ENCODE assay signal across 13 mouse cellular contexts in the genomic region with DNA sequence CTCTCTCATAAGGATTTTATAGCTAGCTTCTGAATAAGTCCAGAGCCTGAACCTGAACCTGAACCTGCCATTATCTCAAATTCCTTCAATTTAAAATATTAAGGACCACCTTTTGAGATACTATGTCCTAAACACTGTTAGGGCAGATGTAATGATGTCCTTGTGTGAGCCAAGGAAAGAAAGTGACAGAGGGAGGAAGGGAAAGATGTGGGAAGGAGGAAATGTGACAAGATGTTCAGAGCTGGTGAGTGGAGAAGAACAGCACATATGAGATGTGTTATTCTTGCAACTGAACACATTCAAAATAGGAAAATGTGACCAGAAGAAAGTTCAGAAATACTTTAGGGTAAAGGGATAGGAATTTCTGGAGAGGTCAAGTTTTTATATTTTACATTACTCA.
"Had no signal": no experiment of that assay in that cellular context is flagged by ENCODE, and none has a peak within 500 bp of the region (broad histone marks: within the 10 kb centered on the region; RNA-seq: fewer than 3 reads in every experiment).

No protein-coding gene starts in this region.

- DNase-seq: kidney, adult 18-20 months; kidney, adult 9 months; kidney, postnatal 14 days; kidney, postnatal 4 days; liver; lung, adult 18-20 months; lung, postnatal 10 days; lung, postnatal 36 days; retina, postnatal 1 day; right cerebral cortex, postnatal 14 days; thymus, adult 2 months; thymus, postnatal 14 days; thymus, postnatal 4 days had no signal
